Mouse (Mus musculus) midbrain, embryonic 12.5 days (tissue): ENCODE results near the gene Eng. TPM values are rescaled to one million over a fixed set of nuclear protein-coding genes. Genes with fewer than 3 reads are reported as not detected.
A peak's percentile ranks its signal among the peaks of the same experiment; 100 is the strongest.

Source experiments
- ATAC-seq: fragments of 200-750 bp; cut with Nextera tagmentation; 2 replicates; pipeline ENCODE4 v1.8.0; 2017; ENCODE audit warnings: low read depth, moderate TSS enrichment, moderate library complexity; ENCODE audit not compliant: low FRiP score
- H3K27ac ChIP-seq: fragments of 300-500 bp; sonication (generic); replicated peaks from 2 replicates; pipeline ENCODE4 v1.5.1; 2016; ENCODE audit warnings: mild to moderate bottlenecking
- H3K27me3 ChIP-seq: fragments of 300-500 bp; sonication (generic); 2 replicates; pipeline ENCODE4 v1.6.1; 2016; ENCODE audit warnings: mild to moderate bottlenecking
- H3K36me3 ChIP-seq: fragments of 300-500 bp; sonication (generic); 2 replicates; pipeline ENCODE4 v1.6.1; 2016
- H3K4me1 ChIP-seq: fragments of 300-500 bp; sonication (generic); 2 replicates; pipeline ENCODE4 v1.6.1; 2016
- H3K4me2 ChIP-seq: fragments of 300-500 bp; sonication (generic); replicated peaks from 2 replicates; pipeline ENCODE4 v1.6.1; 2016; ENCODE audit warnings: mild to moderate bottlenecking, moderate library complexity
- H3K4me3 ChIP-seq: fragments of 300-500 bp; sonication (generic); 2 replicates; pipeline ENCODE4 v1.5.1; 2016; ENCODE audit warnings: mild to moderate bottlenecking
- H3K9ac ChIP-seq: fragments of 300-500 bp; sonication (generic); replicated peaks from 2 replicates; pipeline ENCODE4 v1.6.1; 2016; ENCODE audit warnings: mild to moderate bottlenecking, moderate library complexity
- H3K9me3 ChIP-seq: fragments of 300-500 bp; sonication (generic); 2 replicates; pipeline ENCODE4 v1.6.1; 2016; ENCODE audit warnings: mild to moderate bottlenecking
- WGBS: fragments of 180-500 bp; shearing (Covaris S2); methylation state at CpG from one replicate; pipeline ENCODE4 v1.1.7; 2016; 5-methylcytosine and 5-hydroxymethylcytosine counted together
- polyA plus RNA-seq: library from polyadenylated mRNA; unstranded; fragments of >200 nt; fragmentation: Nextera tagmentation; extraction: Ambion mirVana; gene quantifications from 2 replicates; pipeline ENCODE4 v1.2.1, GENCODE M21; 2016

Eng gene
- polyA plus RNA-seq, 1 experiment from 2014 or later, result 29.5 TPM

- Histone ChIP-seq H3K4me3 (peak overlapping the region; percentile 31; the same call in 1 of the 2 replicates), H3K9ac (peak overlapping the region; percentile 60), H3K4me2 (peak overlapping the region; percentile 55), H3K36me3 (no peaks in the 10 kb centered on the region), H3K27me3 (no peaks in the 10 kb centered on the region; the same call in 1 of the 2 replicates), H3K9me3 (no peaks in the 10 kb centered on the region), H3K27ac (peak overlapping the region; percentile 71), H3K4me1 (peaks cover 57% of the 10 kb centered on the region)
- ATAC-seq, result no peak
- 69% methylated on average over 5 of the region's 5 CpGs for WGBS
Observed at GRCm38 (mm10) chr2:32625873-32626694, 20.3 kb upstream of the Eng start.

- Histone ChIP-seq H3K4me1 (peaks cover 57% of the 10 kb centered on the region), H3K27me3 (no peaks in the 10 kb centered on the region; the same call in 1 of the 2 replicates), H3K36me3 (no peaks in the 10 kb centered on the region), H3K9ac (no peak overlapping the region), H3K9me3 (no peaks in the 10 kb centered on the region), H3K27ac (no peak overlapping the region), H3K4me2 (no peak overlapping the region), H3K4me3 (no peak overlapping the region)
- WGBS, result 64% methylated on average over 20 of the region's 20 CpGs
- no peak for ATAC-seq
Observed at GRCm38 (mm10) chr2:32627266-32628043, 18.9 kb upstream of the Eng start.

- 65% methylated on average over 4 of the region's 4 CpGs for WGBS
- H3K27ac ChIP-seq, result no peak overlapping the region
- no peaks in the 10 kb centered on the region; the same call in 1 of the 2 replicates for H3K27me3 ChIP-seq
- no peaks in the 10 kb centered on the region for H3K36me3 ChIP-seq
- no peak for ATAC-seq
- H3K4me2 ChIP-seq, result no peak overlapping the region
- H3K4me3 ChIP-seq, result no peak overlapping the region
- no peaks in the 10 kb centered on the region for H3K9me3 ChIP-seq
- H3K4me1 ChIP-seq, result peaks cover 57% of the 10 kb centered on the region
- no peak overlapping the region for H3K9ac ChIP-seq
Observed at GRCm38 (mm10) chr2:32628044-32628550, 18.3 kb upstream of the Eng start.

DNA sequence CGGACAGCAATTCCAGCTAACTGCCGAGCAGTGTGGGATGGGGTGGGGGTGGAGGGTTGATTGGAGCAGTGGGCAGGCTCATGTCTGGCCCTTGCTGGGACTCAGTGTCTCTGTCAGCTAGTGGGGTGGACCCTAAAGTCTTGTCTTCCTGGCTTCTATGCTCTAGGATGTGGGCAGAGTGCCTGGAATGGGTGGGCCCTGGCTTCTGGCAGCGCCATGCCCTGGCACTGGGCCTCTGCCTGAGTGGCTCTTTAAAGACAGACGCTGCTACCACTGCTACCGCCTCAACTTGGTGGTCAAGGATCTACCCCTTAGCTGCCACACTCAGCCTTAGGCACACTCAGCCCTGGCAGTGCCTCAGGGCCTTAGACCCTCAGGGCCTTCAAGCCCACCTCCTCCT, 17.7 kb upstream of the Eng start:
- peak overlapping the region; percentile 56; the same call in 1 of the 2 replicates for H3K27ac ChIP-seq
- H3K4me1 ChIP-seq, result peaks cover 57% of the 10 kb centered on the region
- WGBS, result 37% methylated on average over 5 of the region's 5 CpGs
- no peaks in the 10 kb centered on the region for H3K9me3 ChIP-seq
- H3K4me2 ChIP-seq, result 0 out of 2 replicates have a peak overlapping the region, but pooled peaks have one; percentile 41
- peak overlapping the region; percentile 41; the same call in 1 of the 2 replicates for H3K9ac ChIP-seq
- H3K36me3 ChIP-seq, result 0 out of 2 replicates have a peak, but pooled peaks cover 4% of the 10 kb centered on the region
- no peaks in the 10 kb centered on the region; the same call in 1 of the 2 replicates for H3K27me3 ChIP-seq
- no peak for ATAC-seq
- no peak overlapping the region for H3K4me3 ChIP-seq

GRCm38 (mm10) chr2:32629276-32629976, 17.0 kb upstream of the Eng start:
- no peaks in the 10 kb centered on the region for H3K9me3 ChIP-seq
- peak overlapping the region; percentile 41; the same call in 1 of the 2 replicates for H3K9ac ChIP-seq
- no peaks in the 10 kb centered on the region; the same call in 1 of the 2 replicates for H3K27me3 ChIP-seq
- ATAC-seq, result peak; percentile 62
- H3K4me3 ChIP-seq, result peak overlapping the region; percentile 15; the same call in 1 of the 2 replicates
- peaks cover 54% of the 10 kb centered on the region for H3K4me1 ChIP-seq
- H3K36me3 ChIP-seq, result 0 out of 2 replicates have a peak, but pooled peaks cover 4% of the 10 kb centered on the region
- H3K27ac ChIP-seq, result peak overlapping the region; percentile 56; the same call in 1 of the 2 replicates
- H3K4me2 ChIP-seq, result peak overlapping the region; percentile 41
- WGBS, result 23% methylated on average over 9 of the region's 9 CpGs

DNA sequence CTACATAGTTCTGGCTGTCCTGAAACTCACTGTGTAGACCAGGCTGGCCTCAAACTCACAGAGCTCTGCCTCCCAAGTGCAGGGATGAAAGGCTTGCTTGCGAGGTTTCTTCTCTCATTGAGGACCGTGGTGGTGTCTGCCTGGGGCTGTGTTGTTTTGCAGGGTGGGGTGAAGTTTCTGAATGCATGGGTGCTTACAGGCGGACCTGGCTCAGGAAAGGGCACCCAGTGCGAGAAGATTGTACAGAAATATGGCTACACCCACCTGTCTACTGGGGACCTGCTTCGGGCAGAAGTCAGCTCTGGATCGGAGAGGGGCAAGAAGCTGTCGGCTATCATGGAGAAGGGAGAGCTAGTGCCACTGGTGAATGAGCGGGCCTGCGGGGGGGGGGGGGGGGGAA, 16.4 kb upstream of the Eng start:
- Histone ChIP-seq H3K4me1 (peaks cover 48% of the 10 kb centered on the region), H3K9ac (peak overlapping the region; percentile 41; the same call in 1 of the 2 replicates)

GRCm38 (mm10) chr2:32631046-32631445, 15.3 kb upstream of the Eng start:
- no peaks in the 10 kb centered on the region for H3K9me3 ChIP-seq
- H3K4me3 ChIP-seq, result no peak overlapping the region
- 0 out of 2 replicates have a peak, but pooled peaks cover 4% of the 10 kb centered on the region for H3K36me3 ChIP-seq
- H3K4me2 ChIP-seq, result no peak overlapping the region
- 88% methylated on average over 10 of the region's 10 CpGs for WGBS
- H3K27ac ChIP-seq, result no peak overlapping the region
- no peaks in the 10 kb centered on the region; the same call in 1 of the 2 replicates for H3K27me3 ChIP-seq
- H3K9ac ChIP-seq, result no peak overlapping the region
- ATAC-seq, result no peak
- peaks cover 38% of the 10 kb centered on the region for H3K4me1 ChIP-seq

More for the DNA sequence above, 16.4 kb upstream of the Eng start:
- Histone ChIP-seq H3K9me3 (no peaks in the 10 kb centered on the region), H3K27me3 (no peaks in the 10 kb centered on the region; the same call in 1 of the 2 replicates), H3K36me3 (0 out of 2 replicates have a peak, but pooled peaks cover 4% of the 10 kb centered on the region), H3K4me2 (peak overlapping the region; percentile 41), H3K27ac (no peak overlapping the region), H3K4me3 (no peak overlapping the region)
- 64% methylated on average over 8 of the region's 9 CpGs for WGBS
- no peak for ATAC-seq

- Histone ChIP-seq H3K27ac (no peak overlapping the region), H3K4me3 (no peak overlapping the region), H3K4me1 (peaks cover 29% of the 10 kb centered on the region)
Observed at GRCm38 (mm10) chr2:32631737-32632394, 14.5 kb upstream of the Eng start.

DNA sequence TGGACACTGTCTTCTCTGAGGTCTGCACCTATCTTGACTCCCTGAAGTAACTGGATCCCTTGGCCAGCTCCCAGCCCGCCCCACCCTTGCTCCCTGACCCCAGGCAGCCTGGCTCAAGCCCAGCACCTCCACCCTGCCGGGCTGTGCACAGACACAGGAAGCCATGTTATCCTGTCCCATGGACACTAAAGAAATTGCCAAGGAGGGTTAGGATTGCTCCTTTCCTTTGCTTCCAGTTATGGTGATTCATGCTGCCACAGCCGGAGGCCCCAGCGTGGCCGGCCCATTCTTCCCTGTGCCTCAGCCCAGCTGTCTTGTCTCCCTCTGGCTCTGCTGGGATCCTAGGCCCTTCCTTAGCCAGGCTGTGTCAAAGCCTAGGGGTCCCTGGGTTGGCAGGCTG, 12.7 kb upstream of the Eng start:
- no peak overlapping the region for H3K9ac ChIP-seq
- ATAC-seq, result no peak
- H3K4me2 ChIP-seq, result no peak overlapping the region
- H3K27me3 ChIP-seq, result no peaks in the 10 kb centered on the region; the same call in 1 of the 2 replicates
- H3K27ac ChIP-seq, result no peak overlapping the region
- 81% methylated on average over 5 of the region's 5 CpGs for WGBS
- H3K4me1 ChIP-seq, result peaks cover 27% of the 10 kb centered on the region
- no peaks in the 10 kb centered on the region for H3K9me3 ChIP-seq
- no peak overlapping the region for H3K4me3 ChIP-seq
- H3K36me3 ChIP-seq, result 0 out of 2 replicates have a peak, but pooled peaks cover 4% of the 10 kb centered on the region

More at GRCm38 (mm10) chr2:32631737-32632394, 14.5 kb upstream of the Eng start:
- H3K36me3 ChIP-seq, result 0 out of 2 replicates have a peak, but pooled peaks cover 4% of the 10 kb centered on the region
- H3K9ac ChIP-seq, result no peak overlapping the region
- H3K9me3 ChIP-seq, result no peaks in the 10 kb centered on the region
- ATAC-seq, result 0 out of 2 replicates have a peak, but pooled peaks have one; percentile 1
- no peak overlapping the region for H3K4me2 ChIP-seq
- 53% methylated on average over 7 of the region's 7 CpGs for WGBS
- H3K27me3 ChIP-seq, result no peaks in the 10 kb centered on the region; the same call in 1 of the 2 replicates

DNA sequence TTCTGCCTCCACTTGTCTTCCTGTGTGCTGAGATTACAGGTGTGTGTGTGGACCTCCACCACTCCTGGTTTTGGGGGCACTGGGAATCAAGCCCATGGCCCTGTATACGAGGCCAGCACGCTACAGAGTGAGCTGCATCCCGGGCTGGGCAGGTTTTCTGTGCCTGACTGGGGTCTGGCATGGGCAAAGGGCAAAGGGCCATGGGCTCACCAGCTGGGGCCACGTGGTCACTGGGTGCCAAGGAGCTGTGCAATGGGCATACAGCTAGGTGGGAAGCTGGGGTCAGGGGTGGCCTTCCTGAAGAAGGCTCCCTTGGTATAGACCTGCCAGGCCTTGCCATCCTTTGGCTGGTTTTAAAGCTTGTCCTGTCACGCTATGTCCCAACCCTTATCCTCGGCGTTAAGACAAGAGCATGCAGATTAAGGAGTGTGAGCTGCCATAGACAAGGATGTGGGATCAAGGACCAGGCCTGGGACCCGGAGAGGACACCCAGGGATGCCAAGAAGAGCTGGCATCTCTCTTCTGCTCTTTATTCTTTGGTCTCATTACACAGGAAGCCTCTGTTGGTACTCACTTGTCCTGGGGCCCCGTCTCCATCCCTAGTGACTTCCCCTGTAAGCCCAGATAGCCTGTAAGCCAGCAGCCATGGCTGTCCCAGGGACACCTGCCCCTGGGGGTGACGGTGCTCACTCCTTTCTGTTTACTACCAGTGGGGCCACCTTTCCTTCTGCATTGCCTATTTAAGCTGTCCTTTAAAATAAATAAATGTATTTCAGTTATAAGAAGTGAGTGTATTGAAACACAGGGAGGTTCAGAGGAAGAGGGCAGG, 11.9 kb upstream of the Eng start:
- Histone ChIP-seq H3K9me3 (no peaks in the 10 kb centered on the region), H3K9ac (no peak overlapping the region), H3K4me3 (no peak overlapping the region), H3K36me3 (0 out of 2 replicates have a peak, but pooled peaks cover 4% of the 10 kb centered on the region), H3K4me2 (no peak overlapping the region), H3K27ac (no peak overlapping the region; the same call in 1 of the 2 replicates), H3K4me1 (peaks cover 19% of the 10 kb centered on the region), H3K27me3 (no peaks in the 10 kb centered on the region; the same call in 1 of the 2 replicates)
- ATAC-seq, result no peak
- WGBS, result 86% methylated on average over 10 of the region's 10 CpGs
